Mouse (Mus musculus): ENCODE data around the gene Hexdc. TPM values are rescaled to one million over a fixed set of nuclear protein-coding genes. Genes with fewer than 3 reads are reported as not detected.
A peak's percentile ranks its signal among the peaks of the same experiment; 100 is the strongest.

The Hexdc gene
- polyA plus RNA-seq, 1 experiment from 2014 or later, result 7.8 TPM

DNA sequence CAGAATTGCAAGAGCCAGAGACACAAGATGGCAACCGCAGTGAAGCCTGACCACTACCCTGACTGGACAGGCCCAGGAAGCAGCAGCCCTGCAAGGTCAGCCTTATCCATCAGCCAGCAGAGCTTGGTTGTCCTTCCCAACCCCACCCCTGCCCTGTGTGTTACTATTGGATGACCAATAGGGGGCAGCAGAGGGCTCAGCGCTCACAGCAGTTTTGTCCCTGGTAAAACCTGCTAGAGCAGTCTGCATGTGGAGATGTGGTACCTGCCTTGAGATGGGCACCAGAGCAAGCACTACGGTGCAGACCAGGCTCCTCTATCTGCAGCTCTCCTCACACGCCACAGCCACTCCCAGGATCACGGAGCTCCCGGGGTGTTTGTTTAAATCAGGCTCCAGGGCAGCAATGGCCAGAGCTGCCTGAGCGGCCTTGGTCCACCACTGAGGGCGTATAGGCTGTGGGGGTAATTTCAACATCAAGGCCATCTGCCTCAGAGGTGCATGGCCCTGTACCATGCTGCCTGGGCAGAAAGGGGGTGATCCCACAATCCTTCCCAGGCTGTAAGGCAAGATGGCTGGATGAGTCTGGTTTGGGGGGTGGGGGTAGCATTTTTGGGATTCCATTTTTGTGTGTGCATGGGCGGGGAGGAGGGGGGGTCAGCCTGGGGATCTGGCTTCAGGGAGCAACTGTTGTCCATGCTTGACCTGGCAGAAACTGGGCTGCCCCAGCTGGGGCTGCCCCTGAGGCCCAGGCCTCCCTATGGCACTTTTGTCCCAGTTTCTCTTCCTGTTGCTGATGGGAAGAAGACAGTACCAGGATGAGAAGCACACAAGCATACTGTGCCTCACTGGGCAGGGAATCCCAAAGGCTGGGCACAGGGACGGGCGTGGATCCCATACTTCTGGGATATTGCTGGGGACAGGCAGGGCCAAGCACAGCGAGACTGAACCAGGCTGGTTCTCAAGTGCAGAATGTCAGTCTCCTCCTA is 27.7 kb upstream of the Hexdc start:
- no peaks in the 10 kb centered on the region for H3K36me3 ChIP-seq (ENCODE audit: control insufficient read depth, insufficient read depth, low read length)
- 55% methylated on average over 12 of the region's 12 CpGs for WGBS
- H3K4me2 ChIP-seq (ENCODE audit: low read depth, low read length, severe bottlenecking), result no peak overlapping the region
- H3K9ac ChIP-seq (ENCODE audit: low read length), result no peak overlapping the region
- H3K4me1 ChIP-seq (replicated peaks; ENCODE audit: control insufficient read depth, insufficient read depth, low read length), result no peaks in the 10 kb centered on the region; the same call in 1 of the 2 replicates
- H3K4me3 ChIP-seq (ENCODE audit: low read depth, low read length), result no peak overlapping the region
- DNase-seq (ENCODE audit: low spot score) (peak; percentile 81), ATAC-seq (replicated peaks; ENCODE audit: low FRiP score) (peak; percentile 65; the same call in 1 of the 2 replicates)
- H3K9me3 ChIP-seq (ENCODE audit: control insufficient read depth, low read length), result no peaks in the 10 kb centered on the region
- H3K27ac ChIP-seq (ENCODE audit: low read depth, low read length), result no peak overlapping the region
- H3K27me3 ChIP-seq (ENCODE audit: control insufficient read depth, insufficient read depth, low read length), result no peaks in the 10 kb centered on the region

DNA sequence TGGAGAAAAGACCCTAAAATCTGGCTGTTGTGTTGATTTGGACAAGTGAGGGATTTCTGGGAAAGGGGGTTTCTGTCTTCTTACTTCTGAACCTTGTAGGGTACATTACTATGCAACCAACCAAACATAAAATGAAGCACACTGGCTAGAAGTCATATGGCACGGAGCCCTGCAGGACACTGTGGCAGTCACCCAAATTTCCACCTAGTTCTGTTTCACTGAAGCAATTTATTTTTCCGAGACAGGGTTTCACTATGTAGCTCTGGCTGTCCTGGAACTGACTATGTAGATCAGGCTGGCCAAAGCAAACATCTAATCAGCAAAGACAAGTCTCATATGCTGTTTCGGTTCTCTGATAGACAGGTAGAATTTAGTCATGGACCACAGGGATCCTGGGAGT is 14.6 kb upstream of the Hexdc start:
- H3K36me3 ChIP-seq (ENCODE audit: control insufficient read depth, insufficient read depth, low read length), result no peaks in the 10 kb centered on the region
- H3K4me1 ChIP-seq (replicated peaks; ENCODE audit: control insufficient read depth, insufficient read depth, low read length), result no peaks in the 10 kb centered on the region
- ATAC-seq (replicated peaks; ENCODE audit: low FRiP score) (no peak), DNase-seq (ENCODE audit: low spot score) (no peak)
- H3K9me3 ChIP-seq (ENCODE audit: control insufficient read depth, low read length), result no peaks in the 10 kb centered on the region
- H3K9ac ChIP-seq (ENCODE audit: low read length), result no peak overlapping the region
- 88% methylated on average over 3 of the region's 3 CpGs for WGBS
- no peak overlapping the region for H3K4me2 ChIP-seq (ENCODE audit: low read depth, low read length, severe bottlenecking)
- H3K4me3 ChIP-seq (ENCODE audit: low read depth, low read length), result no peak overlapping the region
- no peak overlapping the region for H3K27ac ChIP-seq (ENCODE audit: low read depth, low read length)
- no peaks in the 10 kb centered on the region for H3K27me3 ChIP-seq (ENCODE audit: control insufficient read depth, insufficient read depth, low read length)

DNA sequence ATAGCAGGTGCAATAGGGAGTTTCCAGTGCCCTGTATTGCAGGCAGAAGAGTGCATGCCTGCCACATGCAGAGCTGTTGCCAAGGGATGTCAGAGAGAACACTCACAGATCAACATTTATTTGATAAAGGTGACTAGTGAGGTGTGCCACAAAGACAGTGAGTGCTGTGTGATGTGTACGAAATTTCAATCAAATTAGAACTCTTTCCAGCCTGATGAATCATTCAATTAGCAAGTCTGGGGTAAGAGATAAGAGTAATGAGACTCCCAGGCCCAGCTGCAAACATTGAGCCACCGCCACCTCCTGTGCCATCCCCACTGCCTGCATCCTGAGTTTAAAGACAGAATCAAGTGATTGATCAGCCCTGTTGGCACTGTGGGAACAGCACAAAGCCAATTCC is 11.5 kb upstream of the Hexdc start:
- Histone ChIP-seq H3K4me2 (ENCODE audit: low read depth, low read length, severe bottlenecking) (no peak overlapping the region), H3K27me3 (ENCODE audit: control insufficient read depth, insufficient read depth, low read length) (no peaks in the 10 kb centered on the region), H3K4me3 (ENCODE audit: low read depth, low read length) (no peak overlapping the region), H3K36me3 (ENCODE audit: control insufficient read depth, insufficient read depth, low read length) (no peaks in the 10 kb centered on the region), H3K9ac (ENCODE audit: low read length) (no peak overlapping the region), H3K9me3 (ENCODE audit: control insufficient read depth, low read length) (no peaks in the 10 kb centered on the region), H3K4me1 (replicated peaks; ENCODE audit: control insufficient read depth, insufficient read depth, low read length) (no peaks in the 10 kb centered on the region), H3K27ac (ENCODE audit: low read depth, low read length) (no peak overlapping the region)
- DNase-seq (ENCODE audit: low spot score) (no peak), ATAC-seq (replicated peaks; ENCODE audit: low FRiP score) (no peak)
- 79% methylated on average over 2 of the region's 2 CpGs for WGBS

DNA sequence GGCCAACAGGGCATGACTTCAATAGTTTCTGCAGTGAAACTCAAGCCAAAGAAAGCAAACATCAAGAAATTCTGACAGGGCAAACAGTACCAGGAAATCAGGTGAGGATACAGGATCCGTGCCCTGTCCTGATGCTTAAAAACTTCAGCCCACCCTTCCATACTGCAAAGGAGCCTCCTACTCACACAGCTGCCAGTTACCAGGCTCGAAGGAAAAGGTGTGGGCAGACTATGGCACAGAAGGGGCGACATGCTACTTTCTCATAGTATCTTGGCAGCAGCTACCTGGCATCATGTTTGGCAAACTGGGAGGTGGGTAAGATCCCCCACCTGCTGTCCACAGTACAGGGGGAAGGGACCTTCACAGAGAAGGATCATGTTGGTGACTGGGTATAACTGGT is 10.8 kb upstream of the Hexdc start:
- H3K4me2 ChIP-seq (ENCODE audit: low read depth, low read length, severe bottlenecking), result no peak overlapping the region
- H3K27me3 ChIP-seq (ENCODE audit: control insufficient read depth, insufficient read depth, low read length), result no peaks in the 10 kb centered on the region
- H3K9me3 ChIP-seq (ENCODE audit: control insufficient read depth, low read length), result no peaks in the 10 kb centered on the region
- no peak overlapping the region for H3K4me3 ChIP-seq (ENCODE audit: low read depth, low read length)
- H3K9ac ChIP-seq (ENCODE audit: low read length), result no peak overlapping the region
- 85% methylated on average over 3 of the region's 3 CpGs for WGBS
- no peaks in the 10 kb centered on the region for H3K4me1 ChIP-seq (replicated peaks; ENCODE audit: control insufficient read depth, insufficient read depth, low read length)
- ATAC-seq (replicated peaks; ENCODE audit: low FRiP score) (no peak), DNase-seq (ENCODE audit: low spot score) (no peak)
- no peaks in the 10 kb centered on the region for H3K36me3 ChIP-seq (ENCODE audit: control insufficient read depth, insufficient read depth, low read length)
- no peak overlapping the region for H3K27ac ChIP-seq (ENCODE audit: low read depth, low read length)

DNA sequence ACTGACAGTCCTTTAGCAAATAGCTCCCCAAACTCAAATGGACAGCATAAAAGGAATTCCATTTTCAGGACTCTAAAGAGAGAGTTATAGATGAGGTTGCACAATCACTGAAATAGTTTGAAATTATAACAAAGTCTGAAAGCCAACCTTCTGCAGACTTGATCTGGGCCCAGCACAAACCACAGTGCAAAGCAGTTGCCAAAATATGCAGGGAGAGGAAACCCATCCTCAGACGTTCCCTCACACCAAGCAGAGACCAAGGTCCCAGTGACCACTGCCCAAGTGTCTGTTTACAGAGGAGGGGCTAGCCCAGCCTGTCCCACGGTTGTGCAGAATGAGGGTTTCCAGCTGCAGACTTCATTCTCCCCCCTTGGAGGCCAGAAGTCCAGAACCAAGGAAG is 5.6 kb upstream of the Hexdc start:
- Histone ChIP-seq H3K27me3 (ENCODE audit: control insufficient read depth, insufficient read depth, low read length) (no peaks in the 10 kb centered on the region), H3K9me3 (ENCODE audit: control insufficient read depth, low read length) (no peaks in the 10 kb centered on the region), H3K4me2 (ENCODE audit: low read depth, low read length, severe bottlenecking) (no peak overlapping the region), H3K27ac (ENCODE audit: low read depth, low read length) (no peak overlapping the region), H3K36me3 (ENCODE audit: control insufficient read depth, insufficient read depth, low read length) (no peaks in the 10 kb centered on the region), H3K4me1 (replicated peaks; ENCODE audit: control insufficient read depth, insufficient read depth, low read length) (no peaks in the 10 kb centered on the region), H3K9ac (ENCODE audit: low read length) (no peak overlapping the region), H3K4me3 (ENCODE audit: low read depth, low read length) (no peak overlapping the region)
- WGBS, result 59% methylated on average over 2 of the region's 2 CpGs
- ATAC-seq (replicated peaks; ENCODE audit: low FRiP score), result no peak
- no peak for DNase-seq (ENCODE audit: low spot score)

DNA sequence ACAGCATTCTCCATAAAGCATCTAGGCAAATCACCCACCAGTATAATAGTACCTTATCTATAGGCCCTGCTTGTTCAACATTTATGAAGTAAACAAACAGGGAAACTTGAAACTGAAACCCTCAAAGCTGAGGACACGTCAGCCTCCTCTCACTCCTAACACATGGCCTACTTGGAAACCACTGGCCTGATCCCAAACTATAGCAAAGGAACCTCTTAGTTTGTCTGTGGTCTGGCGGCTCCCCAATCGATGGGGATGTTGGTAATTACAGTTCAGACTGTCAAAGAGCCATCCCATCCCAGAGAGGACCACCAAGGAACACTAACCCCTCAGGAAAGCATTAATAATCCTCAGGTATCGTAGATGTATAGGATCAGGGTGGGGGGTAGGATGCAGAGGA is 4.4 kb upstream of the Hexdc start:
- Histone ChIP-seq H3K4me2 (ENCODE audit: low read depth, low read length, severe bottlenecking) (no peak overlapping the region), H3K27me3 (ENCODE audit: control insufficient read depth, insufficient read depth, low read length) (no peaks in the 10 kb centered on the region), H3K9me3 (ENCODE audit: control insufficient read depth, low read length) (no peaks in the 10 kb centered on the region), H3K4me1 (replicated peaks; ENCODE audit: control insufficient read depth, insufficient read depth, low read length) (0 out of 2 replicates have a peak, but pooled peaks cover 2% of the 10 kb centered on the region), H3K4me3 (ENCODE audit: low read depth, low read length) (no peak overlapping the region), H3K36me3 (ENCODE audit: control insufficient read depth, insufficient read depth, low read length) (no peaks in the 10 kb centered on the region), H3K9ac (ENCODE audit: low read length) (no peak overlapping the region), H3K27ac (ENCODE audit: low read depth, low read length) (no peak overlapping the region)
- WGBS, result 81% methylated on average over 4 of the region's 4 CpGs
- ATAC-seq (replicated peaks; ENCODE audit: low FRiP score) (no peak), DNase-seq (ENCODE audit: low spot score) (no peak)

DNA sequence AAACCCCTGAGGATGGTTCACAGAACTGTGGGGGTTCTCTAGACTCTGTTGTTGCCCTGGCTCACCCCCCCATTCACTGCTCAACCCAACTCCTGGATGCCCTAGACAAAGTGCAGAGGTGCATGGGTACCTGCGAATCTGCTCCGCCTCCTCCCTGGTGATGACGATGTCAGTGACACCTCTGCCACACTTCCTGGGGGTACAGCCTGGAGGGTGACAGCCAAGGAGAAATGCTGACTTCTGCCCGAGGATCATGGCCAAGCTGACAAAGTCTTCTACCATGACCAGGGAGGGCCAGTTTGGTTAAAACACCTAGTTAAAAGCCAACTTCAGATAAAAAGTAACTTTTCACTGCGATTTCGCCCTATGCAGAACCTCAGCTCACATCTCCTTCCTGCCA is 3.5 kb upstream of the Hexdc start:
- H3K4me1 ChIP-seq (replicated peaks; ENCODE audit: control insufficient read depth, insufficient read depth, low read length), result 0 out of 2 replicates have a peak, but pooled peaks cover 2% of the 10 kb centered on the region
- WGBS, result 93% methylated on average over 6 of the region's 6 CpGs
- no peak overlapping the region for H3K4me3 ChIP-seq (ENCODE audit: low read depth, low read length)
- H3K9me3 ChIP-seq (ENCODE audit: control insufficient read depth, low read length), result no peaks in the 10 kb centered on the region
- no peak overlapping the region for H3K4me2 ChIP-seq (ENCODE audit: low read depth, low read length, severe bottlenecking)
- no peak overlapping the region for H3K9ac ChIP-seq (ENCODE audit: low read length)
- H3K36me3 ChIP-seq (ENCODE audit: control insufficient read depth, insufficient read depth, low read length), result no peaks in the 10 kb centered on the region
- no peak for ATAC-seq (replicated peaks; ENCODE audit: low FRiP score)
- DNase-seq (ENCODE audit: low spot score), result no peak
- H3K27me3 ChIP-seq (ENCODE audit: control insufficient read depth, insufficient read depth, low read length), result no peaks in the 10 kb centered on the region
- H3K27ac ChIP-seq (ENCODE audit: low read depth, low read length), result no peak overlapping the region

DNA sequence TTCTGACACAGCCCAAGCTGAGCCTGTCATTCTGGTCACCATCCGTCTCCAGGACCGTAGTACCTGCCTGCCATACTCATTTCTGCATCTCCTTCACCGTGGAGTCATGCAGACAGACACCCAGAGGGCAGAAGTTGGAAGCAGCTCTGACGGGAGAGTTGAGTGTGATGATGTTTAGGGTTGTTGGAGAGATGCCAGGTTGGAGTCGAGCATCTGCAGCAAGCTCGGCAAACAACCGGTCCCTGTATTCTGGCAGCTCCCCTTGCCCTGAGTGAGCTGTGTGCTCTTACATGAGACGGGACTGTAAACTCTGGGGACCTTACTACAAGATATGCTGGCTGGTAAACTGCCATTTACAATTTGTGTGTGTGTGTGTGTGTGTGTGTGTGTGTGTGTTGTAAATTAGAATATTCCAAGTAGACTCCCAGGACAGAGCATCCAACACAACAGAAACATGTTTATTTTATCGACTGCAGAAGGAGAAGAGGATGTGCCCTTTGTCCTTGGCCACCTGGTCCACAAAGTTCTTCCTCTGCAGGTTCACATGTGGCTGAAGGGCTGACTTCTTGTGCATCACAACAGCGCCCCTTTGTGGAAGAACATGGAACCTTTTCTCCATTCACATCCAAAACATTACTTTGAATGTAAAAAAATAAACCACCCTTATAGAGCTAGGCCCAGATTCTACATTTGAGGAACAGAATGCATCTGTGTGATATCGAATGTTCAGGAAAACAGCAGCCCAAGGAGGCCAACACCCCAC is 2.6 kb upstream of the Hexdc start:
- Histone ChIP-seq H3K4me2 (ENCODE audit: low read depth, low read length, severe bottlenecking) (no peak overlapping the region), H3K36me3 (ENCODE audit: control insufficient read depth, insufficient read depth, low read length) (no peaks in the 10 kb centered on the region), H3K27me3 (ENCODE audit: control insufficient read depth, insufficient read depth, low read length) (no peaks in the 10 kb centered on the region), H3K4me3 (ENCODE audit: low read depth, low read length) (no peak overlapping the region), H3K27ac (ENCODE audit: low read depth, low read length) (no peak overlapping the region), H3K9ac (ENCODE audit: low read length) (no peak overlapping the region), H3K4me1 (replicated peaks; ENCODE audit: control insufficient read depth, insufficient read depth, low read length) (0 out of 2 replicates have a peak, but pooled peaks cover 2% of the 10 kb centered on the region), H3K9me3 (ENCODE audit: control insufficient read depth, low read length) (no peaks in the 10 kb centered on the region)
- ATAC-seq (replicated peaks; ENCODE audit: low FRiP score) (no peak), DNase-seq (ENCODE audit: low spot score) (no peak)
- 74% methylated on average over 11 of the region's 11 CpGs for WGBS
